ENCODE assay signal across 13 mouse cellular contexts in genomic region chr5:25181004-25181531, GRCm38 (mm10). TPM values are rescaled to one million over a fixed set of nuclear protein-coding genes. Genes with fewer than 3 reads are reported as not detected.
DNase-seq lines count a peak whose midpoint lies in the region; ATAC-seq and TF ChIP-seq lines count a peak whose summit lies in the region.
"Had no signal": no experiment of that assay in that cellular context is flagged by ENCODE, and none has a peak within 500 bp of the region (broad histone marks: within the 10 kb centered on the region; RNA-seq: fewer than 3 reads in every experiment).

TSS of gene Galntl5 (plus strand) at chr5:25181460.

- no peak within 1 kb of the TSS for H3K27ac ChIP-seq in embryonic facial prominence, embryonic 13.5 days
- H3K27ac ChIP-seq in limb, embryonic 12.5 days, result no peak within 1 kb of the TSS
- H3K27ac ChIP-seq in left cerebral cortex, adult 2 months, result no peak within 1 kb of the TSS
- H3K27ac ChIP-seq: forebrain, embryonic 13.5 days; hindbrain, embryonic 14.5 days had no signal

- DNase-seq in heart, adult 18-20 months, result peak; percentile 6 to 9
- no peak for DNase-seq in heart, postnatal 25 days (ENCODE audit: low spot score)
- DNase-seq in 416B (ENCODE audit: low read depth), result peak; percentile 86
- DNase-seq in left cerebral cortex, adult 2 months (ENCODE audit: extremely low spot score in 1 of 2, low spot score in 2 of 2), result no peak
- DNase-seq in thymus, postnatal 4 days, result no peak
- no peak for DNase-seq in spleen, adult 12 weeks (ENCODE audit: low spot score)
- DNase-seq: gastrocnemius, postnatal 25 days; thymus, postnatal 25 days had no signal

- H3K4me1 ChIP-seq in embryonic facial prominence, embryonic 13.5 days, result no peaks in the 10 kb centered on the region
- 0 out of 2 replicates have a peak, but pooled peaks cover 5% of the 10 kb centered on the region for H3K4me1 ChIP-seq in limb, embryonic 12.5 days (replicated peaks)
- H3K4me1 ChIP-seq: forebrain, embryonic 13.5 days had no signal

- ATAC-seq in embryonic facial prominence, embryonic 13.5 days (ENCODE audit: insufficient number of reproducible peaks, insufficient read depth, low FRiP score, low TSS enrichment, low read depth), result no peak
- ATAC-seq in limb, embryonic 12.5 days (ENCODE audit: insufficient number of reproducible peaks, insufficient read depth, low FRiP score, low TSS enrichment, low read depth), result peak; percentile 31; the same call in 1 of the 2 replicates
- ATAC-seq: forebrain, embryonic 13.5 days had no signal

- no peak within 1 kb of the TSS for H3K4me2 ChIP-seq in embryonic facial prominence, embryonic 13.5 days
- H3K4me2 ChIP-seq in limb, embryonic 12.5 days, result no peak within 1 kb of the TSS
- H3K4me2 ChIP-seq: forebrain, embryonic 13.5 days; hindbrain, embryonic 14.5 days had no signal

- no peaks in the 10 kb centered on the region for H3K27me3 ChIP-seq in embryonic facial prominence, embryonic 13.5 days
- H3K27me3 ChIP-seq in limb, embryonic 12.5 days, result no peaks in the 10 kb centered on the region
- H3K27me3 ChIP-seq: forebrain, embryonic 13.5 days had no signal

- no peaks in the 10 kb centered on the region for H3K9me3 ChIP-seq in embryonic facial prominence, embryonic 13.5 days
- no peaks in the 10 kb centered on the region for H3K9me3 ChIP-seq in limb, embryonic 12.5 days
- H3K9me3 ChIP-seq: forebrain, embryonic 13.5 days had no signal

- H3K9ac ChIP-seq in embryonic facial prominence, embryonic 13.5 days, result 0 out of 2 replicates have a peak within 1 kb of the TSS, but pooled peaks have one; percentile 21
- H3K9ac ChIP-seq in limb, embryonic 12.5 days (replicated peaks), result no peak within 1 kb of the TSS
- H3K9ac ChIP-seq: forebrain, embryonic 13.5 days; hindbrain, embryonic 14.5 days had no signal

- TF ChIP-seq CTCF in left cerebral cortex, adult 2 months (IDR thresholded peaks at IDR 0.05), result no peak

- intact Hi-C loops in heart, postnatal 25 days (cut with DNase I), result no loop called here
- intact Hi-C loops in left cerebral cortex, adult 2 months (cut with DNase I), result no loop called here

- H3K36me3 ChIP-seq in embryonic facial prominence, embryonic 13.5 days, result no peaks in the 10 kb centered on the region
- H3K36me3 ChIP-seq in limb, embryonic 12.5 days, result no peaks in the 10 kb centered on the region

- 69% methylated on average over 1 of the region's 1 CpGs for WGBS in embryonic facial prominence, embryonic 13.5 days
- 72% methylated on average over 1 of the region's 1 CpGs for WGBS in limb, embryonic 12.5 days

- no peak within 1 kb of the TSS for H3K4me3 ChIP-seq in embryonic facial prominence, embryonic 13.5 days
- no peak within 1 kb of the TSS for H3K4me3 ChIP-seq in limb, embryonic 12.5 days (replicated peaks)
- no peak within 1 kb of the TSS for H3K4me3 ChIP-seq in left cerebral cortex, adult 2 months
- H3K4me3 ChIP-seq: forebrain, embryonic 13.5 days had no signal

RNA-seq across cellular contexts. Expression of gene Galntl5, which starts in this region (rescaled TPM):
- not detected for total RNA-seq in heart, adult 18-20 months (2021)
- not detected for total RNA-seq in heart, postnatal 25 days (2021)
- polyA plus RNA-seq in embryonic facial prominence, embryonic 13.5 days (2015; fragmentation: Nextera tagmentation; extraction: Ambion mirVana), result not detected in 2 replicates
- polyA plus RNA-seq in limb, embryonic 12.5 days (2016; fragmentation: Nextera tagmentation; extraction: Ambion mirVana), result not detected in 2 replicates
- total RNA-seq in left cerebral cortex, adult 2 months (2021), result not detected
- total RNA-seq: gastrocnemius, postnatal 25 days; midbrain, postnatal 0 days had no signal
- polyA plus RNA-seq: forebrain, embryonic 13.5 days; hindbrain, embryonic 14.5 days; midbrain, postnatal 0 days had no signal

Comparison
In these comparisons a context has a peak if more than half of its experiments do, and no peak if none do; other contexts are left out.
1. Peak in DNase-seq in heart, adult 18-20 months; RNA of the gene not detected or under 1 TPM.
2. Peak in ATAC-seq in limb, embryonic 12.5 days; RNA of the gene not detected or under 1 TPM.